Mouse (Mus musculus): ENCODE measurements around the gene Kbtbd12. TPM values are rescaled to one million over a fixed set of nuclear protein-coding genes. Genes with fewer than 3 reads are reported as not detected.

Kbtbd12 gene
- polyA plus RNA-seq, 1 experiment: 2.1 TPM

GRCm38 (mm10) chr6:88549916-88550315 lies 87.8 kb downstream of the Kbtbd12 start:
- H3K4me1 ChIP-seq (ENCODE audit: control insufficient read depth, insufficient read depth, low read length): no peaks in the 10 kb centered on the region; the same call in 1 of the 2 replicates
- no peak overlapping the region for H3K27ac ChIP-seq (ENCODE audit: control insufficient read depth, insufficient read depth, low read depth, low read length, poor library complexity)
- whole genome bisulfite sequencing: 66% methylated on average over 2 of the region's 2 CpGs
- TF ChIP-seq CTCF (IDR thresholded peaks at IDR 0.05; ENCODE audit: control insufficient read depth, insufficient read depth, low read length) (no peak), POLR2A (IDR thresholded peaks at IDR 0.05; ENCODE audit: borderline replicate concordance, control insufficient read depth, low read depth, low read length) (no peak)
- H3K4me3 ChIP-seq (replicated peaks; ENCODE audit: control insufficient read depth, low read depth, low read length): no peak overlapping the region

GRCm38 (mm10) chr6:88549137-88549814 lies 88.5 kb downstream of the Kbtbd12 start:
- WGBS: 16% methylated on average over 4 of the region's 4 CpGs
- TF ChIP-seq CTCF (IDR thresholded peaks at IDR 0.05; ENCODE audit: control insufficient read depth, insufficient read depth, low read length) (no peak), POLR2A (IDR thresholded peaks at IDR 0.05; ENCODE audit: borderline replicate concordance, control insufficient read depth, low read depth, low read length) (no peak)
- Histone ChIP-seq H3K27ac (ENCODE audit: control insufficient read depth, insufficient read depth, low read depth, low read length, poor library complexity) (no peak overlapping the region), H3K4me3 (replicated peaks; ENCODE audit: control insufficient read depth, low read depth, low read length) (no peak overlapping the region), H3K4me1 (ENCODE audit: control insufficient read depth, insufficient read depth, low read length) (no peaks in the 10 kb centered on the region; the same call in 1 of the 2 replicates)

GRCm38 (mm10) chr6:88548405-88549049 lies 89.2 kb downstream of the Kbtbd12 start:
- Histone ChIP-seq H3K4me1 (ENCODE audit: control insufficient read depth, insufficient read depth, low read length) (no peaks in the 10 kb centered on the region; the same call in 1 of the 2 replicates), H3K27ac (ENCODE audit: control insufficient read depth, insufficient read depth, low read depth, low read length, poor library complexity) (no peak overlapping the region; the same call in 1 of the 2 replicates), H3K4me3 (replicated peaks; ENCODE audit: control insufficient read depth, low read depth, low read length) (no peak overlapping the region)
- 69% methylated on average over 10 of the region's 10 CpGs for WGBS
- TF ChIP-seq CTCF (IDR thresholded peaks at IDR 0.05; ENCODE audit: control insufficient read depth, insufficient read depth, low read length): no peak
- TF ChIP-seq POLR2A (IDR thresholded peaks at IDR 0.05; ENCODE audit: borderline replicate concordance, control insufficient read depth, low read depth, low read length): no peak

- H3K27ac ChIP-seq (ENCODE audit: control insufficient read depth, insufficient read depth, low read depth, low read length, poor library complexity): no peak overlapping the region
- H3K4me3 ChIP-seq (replicated peaks; ENCODE audit: control insufficient read depth, low read depth, low read length): no peak overlapping the region
- H3K4me1 ChIP-seq (ENCODE audit: control insufficient read depth, insufficient read depth, low read length): no peaks in the 10 kb centered on the region; the same call in 1 of the 2 replicates
- 50% methylated on average over 10 of the region's 10 CpGs for WGBS
- no peak for TF ChIP-seq CTCF (IDR thresholded peaks at IDR 0.05; ENCODE audit: control insufficient read depth, insufficient read depth, low read length)
- TF ChIP-seq POLR2A (IDR thresholded peaks at IDR 0.05; ENCODE audit: borderline replicate concordance, control insufficient read depth, low read depth, low read length): no peak
Observed at GRCm38 (mm10) chr6:88545397-88545790, 92.4 kb downstream of the Kbtbd12 start.

GRCm38 (mm10) chr6:88544644-88545396 lies 92.9 kb downstream of the Kbtbd12 start:
- Histone ChIP-seq H3K27ac (ENCODE audit: control insufficient read depth, insufficient read depth, low read depth, low read length, poor library complexity) (no peak overlapping the region), H3K4me1 (ENCODE audit: control insufficient read depth, insufficient read depth, low read length) (no peaks in the 10 kb centered on the region; the same call in 1 of the 2 replicates)

GRCm38 (mm10) chr6:88544241-88544640 lies 93.5 kb downstream of the Kbtbd12 start:
- Histone ChIP-seq H3K4me3 (replicated peaks; ENCODE audit: control insufficient read depth, low read depth, low read length) (no peak overlapping the region), H3K27ac (ENCODE audit: control insufficient read depth, insufficient read depth, low read depth, low read length, poor library complexity) (no peak overlapping the region), H3K4me1 (ENCODE audit: control insufficient read depth, insufficient read depth, low read length) (no peaks in the 10 kb centered on the region; the same call in 1 of the 2 replicates)
- WGBS: 74% methylated on average over 3 of the region's 3 CpGs
- no peak for TF ChIP-seq POLR2A (IDR thresholded peaks at IDR 0.05; ENCODE audit: borderline replicate concordance, control insufficient read depth, low read depth, low read length)
- no peak for TF ChIP-seq CTCF (IDR thresholded peaks at IDR 0.05; ENCODE audit: control insufficient read depth, insufficient read depth, low read length)

More at GRCm38 (mm10) chr6:88544644-88545396, 92.9 kb downstream of the Kbtbd12 start:
- TF ChIP-seq POLR2A (IDR thresholded peaks at IDR 0.05; ENCODE audit: borderline replicate concordance, control insufficient read depth, low read depth, low read length): no peak
- TF ChIP-seq CTCF (IDR thresholded peaks at IDR 0.05; ENCODE audit: control insufficient read depth, insufficient read depth, low read length): no peak
- no peak overlapping the region for H3K4me3 ChIP-seq (replicated peaks; ENCODE audit: control insufficient read depth, low read depth, low read length)
- 26% methylated on average over 11 of the region's 11 CpGs for WGBS

- no peak for TF ChIP-seq CTCF (IDR thresholded peaks at IDR 0.05; ENCODE audit: control insufficient read depth, insufficient read depth, low read length)
- no peak for TF ChIP-seq POLR2A (IDR thresholded peaks at IDR 0.05; ENCODE audit: borderline replicate concordance, control insufficient read depth, low read depth, low read length)
- 76% methylated on average over 2 of the region's 2 CpGs for WGBS
- Histone ChIP-seq H3K4me1 (ENCODE audit: control insufficient read depth, insufficient read depth, low read length) (no peaks in the 10 kb centered on the region), H3K4me3 (replicated peaks; ENCODE audit: control insufficient read depth, low read depth, low read length) (no peak overlapping the region), H3K27ac (ENCODE audit: control insufficient read depth, insufficient read depth, low read depth, low read length, poor library complexity) (no peak overlapping the region)
Observed at GRCm38 (mm10) chr6:88540093-88540755, 97.5 kb downstream of the Kbtbd12 start.

All from bone marrow, adult 2 months (tissue).